Mouse (Mus musculus) heart, postnatal 0 days (tissue): ENCODE data around the gene Plekhh2. TPM values are rescaled to one million over a fixed set of nuclear protein-coding genes. Genes with fewer than 3 reads are reported as not detected.

Experiments used
- ATAC-seq: fragments of 200-750 bp; cut with Nextera tagmentation; 2 replicates; pipeline ENCODE4 v1.8.0; 2017; ENCODE audit warnings: low read depth, moderate number of reproducible peaks, moderate library complexity; ENCODE audit not compliant: insufficient read depth
- DNase-seq: peaks from one replicate; pipeline ENCODE4 v3.0.0-alpha.2; 2016; ENCODE audit warnings: low spot score
- H3K27ac ChIP-seq: fragments of 300-500 bp; sonication (generic); 2 replicates; pipeline ENCODE4 v1.5.1; 2014; ENCODE audit warnings: low read depth, mild to moderate bottlenecking
- H3K27me3 ChIP-seq: fragments of 300-500 bp; sonication (generic); 2 replicates; pipeline ENCODE4 v1.6.1; 2014; ENCODE audit warnings: low read length, mixed read lengths; ENCODE audit not compliant: control insufficient read depth, insufficient read depth
- H3K36me3 ChIP-seq: fragments of 300-500 bp; sonication (generic); replicated peaks from 2 replicates; pipeline ENCODE4 v1.6.1; 2014; ENCODE audit warnings: low read length, mixed read lengths; ENCODE audit not compliant: control insufficient read depth, insufficient read depth
- H3K4me1 ChIP-seq: fragments of 300-500 bp; sonication (generic); 2 replicates; pipeline ENCODE4 v1.6.1; 2014; ENCODE audit warnings: antibody characterized with exemption; ENCODE audit not compliant: control insufficient read depth, insufficient read depth
- H3K4me2 ChIP-seq: fragments of 300-500 bp; sonication (generic); 2 replicates; pipeline ENCODE4 v1.6.1; 2014; ENCODE audit warnings: low read depth, mild to moderate bottlenecking, low read length, moderate library complexity
- H3K4me3 ChIP-seq: fragments of 300-500 bp; sonication (generic); 2 replicates; pipeline ENCODE4 v1.5.1; 2014; ENCODE audit warnings: low read depth, low read length
- H3K9ac ChIP-seq: fragments of 300-500 bp; sonication (generic); replicated peaks from 2 replicates; pipeline ENCODE4 v1.6.1; 2014; ENCODE audit warnings: low read depth, low read length, mixed read lengths
- H3K9me3 ChIP-seq: fragments of 300-500 bp; sonication (generic); replicated peaks from 2 replicates; pipeline ENCODE4 v1.6.1; 2016; ENCODE audit warnings: low read length; ENCODE audit not compliant: control insufficient read depth
- CTCF ChIP-seq: IDR thresholded peaks from 2 replicates; pipeline ENCODE4 v1.5.1; 2016; ENCODE audit warnings: antibody characterized with exemption, control low read depth, low read depth
- EP300 ChIP-seq: IDR thresholded peaks from 2 replicates; pipeline ENCODE4 v1.6.1; 2016; ENCODE audit warnings: antibody characterized with exemption, low read depth
- WGBS: fragments of 180-500 bp; shearing (Covaris S2); extraction: QIAGEN DNeasy Blood & Tissue Kit; methylation state at CpG from one replicate; pipeline ENCODE4 v1.1.7; 2014; 5-methylcytosine and 5-hydroxymethylcytosine counted together
- polyA plus RNA-seq: library from polyadenylated mRNA; unstranded; fragments of >200 nt; fragmentation: Nextera tagmentation; extraction: Ambion mirVana; gene quantifications from 2 replicates; pipeline ENCODE4 v1.2.1, GENCODE M21; 2015
- total RNA-seq: library from RNA; depleted of rRNA; stranded (reverse); fragments of >200 nt; gene quantifications from 2 replicates; pipeline ENCODE4 v1.2.3, GENCODE M21; 2014; ENCODE audit warnings: low replicate concordance

The Plekhh2 gene
- total and polyA plus RNA-seq, 2 experiments from 2014 or later: 0.68 to 1.6 TPM

- Histone ChIP-seq H3K27me3 (no peaks in the 10 kb centered on the region), H3K4me1 (no peaks in the 10 kb centered on the region), H3K36me3 (no peaks in the 10 kb centered on the region), H3K9me3 (no peaks in the 10 kb centered on the region), H3K4me2 (no peak overlapping the region), H3K9ac (no peak overlapping the region), H3K27ac (no peak overlapping the region), H3K4me3 (no peak overlapping the region)
- no peak for ATAC-seq
- DNase-seq: no peak
- TF ChIP-seq EP300 (no peak), CTCF (peak; percentile 67)
- WGBS: 49% methylated on average over 15 of the region's 15 CpGs
These were observed 31.0 kb upstream of the Plekhh2 start for GRCm38 (mm10) chr17:84480464-84481355.

- no peak for ATAC-seq
- TF ChIP-seq CTCF: no peak
- no peak for TF ChIP-seq EP300
- 84% methylated on average over 3 of the region's 3 CpGs for WGBS
These were observed 28.9 kb upstream of the Plekhh2 start for GRCm38 (mm10) chr17:84482831-84483230.

GRCm38 (mm10) chr17:84483673-84484320 lies 27.9 kb upstream of the Plekhh2 start:
- Histone ChIP-seq H3K27ac (no peak overlapping the region), H3K4me3 (no peak overlapping the region), H3K4me2 (no peak overlapping the region), H3K27me3 (no peaks in the 10 kb centered on the region), H3K4me1 (no peaks in the 10 kb centered on the region), H3K9ac (no peak overlapping the region), H3K36me3 (no peaks in the 10 kb centered on the region), H3K9me3 (no peaks in the 10 kb centered on the region)
- no peak for TF ChIP-seq EP300
- no peak for TF ChIP-seq CTCF
- WGBS: 58% methylated on average over 6 of the region's 6 CpGs
- no peak for DNase-seq
- no peak for ATAC-seq

More at GRCm38 (mm10) chr17:84482831-84483230, 28.9 kb upstream of the Plekhh2 start:
- H3K4me3 ChIP-seq: no peak overlapping the region
- DNase-seq: no peak
- no peaks in the 10 kb centered on the region for H3K9me3 ChIP-seq
- no peak overlapping the region for H3K9ac ChIP-seq
- H3K4me1 ChIP-seq: no peaks in the 10 kb centered on the region
- H3K27me3 ChIP-seq: no peaks in the 10 kb centered on the region
- H3K27ac ChIP-seq: no peak overlapping the region
- H3K36me3 ChIP-seq: no peaks in the 10 kb centered on the region
- H3K4me2 ChIP-seq: no peak overlapping the region

- DNase-seq (no peak), ATAC-seq (no peak)
- no peaks in the 10 kb centered on the region for H3K36me3 ChIP-seq
- H3K9ac ChIP-seq: no peak overlapping the region
- H3K4me2 ChIP-seq: no peak overlapping the region
- no peaks in the 10 kb centered on the region for H3K27me3 ChIP-seq
- no peak overlapping the region for H3K27ac ChIP-seq
- H3K9me3 ChIP-seq: no peaks in the 10 kb centered on the region
- no peak overlapping the region for H3K4me3 ChIP-seq
- TF ChIP-seq CTCF (no peak), EP300 (no peak)
- WGBS: 57% methylated on average over 2 of the region's 2 CpGs
- no peaks in the 10 kb centered on the region for H3K4me1 ChIP-seq
These were observed 24.3 kb upstream of the Plekhh2 start for GRCm38 (mm10) chr17:84487415-84487814.

DNA sequence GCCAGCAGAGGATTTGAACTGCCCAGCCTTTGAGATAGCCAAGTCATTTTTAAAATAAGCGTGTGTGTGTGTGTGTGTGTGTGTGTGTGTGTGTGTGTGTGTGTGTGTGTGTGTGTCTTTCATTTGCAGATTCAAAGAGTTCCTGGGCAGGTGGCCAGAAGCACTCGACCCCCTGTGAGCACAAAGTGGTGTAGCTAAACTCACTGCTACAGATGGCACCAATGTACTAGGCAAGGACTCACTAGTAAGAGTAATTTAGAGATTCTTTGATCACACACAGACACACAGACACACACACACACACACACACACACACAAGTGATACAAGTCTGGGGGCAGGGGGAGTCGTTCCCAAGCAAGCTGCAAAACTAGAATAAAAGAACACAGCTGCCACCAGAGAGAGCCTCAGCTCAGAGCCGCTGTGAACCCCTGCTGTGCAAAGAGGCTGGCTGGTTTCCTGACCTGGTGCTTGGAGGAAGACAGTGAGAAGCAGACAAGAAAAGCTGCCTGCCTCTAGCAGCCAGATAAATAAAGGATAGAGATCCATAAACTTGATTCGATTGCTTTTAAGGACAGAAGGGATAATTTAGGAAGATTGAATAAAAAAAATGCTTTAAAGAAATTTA lies 19.3 kb upstream of the Plekhh2 start:
- Histone ChIP-seq H3K36me3 (no peaks in the 10 kb centered on the region), H3K27ac (no peak overlapping the region), H3K27me3 (no peaks in the 10 kb centered on the region), H3K9me3 (no peaks in the 10 kb centered on the region), H3K9ac (no peak overlapping the region), H3K4me3 (no peak overlapping the region), H3K4me2 (no peak overlapping the region), H3K4me1 (no peaks in the 10 kb centered on the region)
- WGBS: 29% methylated on average over 5 of the region's 5 CpGs
- TF ChIP-seq EP300: no peak
- TF ChIP-seq CTCF: no peak
- DNase-seq: no peak
- no peak for ATAC-seq
